Mouse (Mus musculus) neural tube, embryonic 12.5 days (tissue): Measurements from ENCODE around the gene Ganab. TPM values are rescaled to one million over a fixed set of nuclear protein-coding genes. Genes with fewer than 3 reads are reported as not detected.

Experiments used
- ATAC-seq: fragments of 200-750 bp; cut with Nextera tagmentation; 2 replicates; pipeline ENCODE4 v1.8.0; 2017; ENCODE audit warnings: low read depth, mild to moderate bottlenecking, moderate TSS enrichment, moderate library complexity; ENCODE audit not compliant: low FRiP score
- H3K27ac ChIP-seq: fragments of 300-500 bp; sonication (generic); 2 replicates; pipeline ENCODE4 v1.5.1; 2016
- H3K27me3 ChIP-seq: fragments of 300-500 bp; sonication (generic); replicated peaks from 2 replicates; pipeline ENCODE4 v1.6.1; 2016; ENCODE audit warnings: mild to moderate bottlenecking
- H3K36me3 ChIP-seq: fragments of 300-500 bp; sonication (generic); 2 replicates; pipeline ENCODE4 v1.6.1; 2016; ENCODE audit warnings: mild to moderate bottlenecking
- H3K4me1 ChIP-seq: fragments of 300-500 bp; sonication (generic); 2 replicates; pipeline ENCODE4 v1.6.1; 2016
- H3K4me2 ChIP-seq: fragments of 300-500 bp; sonication (generic); replicated peaks from 2 replicates; pipeline ENCODE4 v1.6.1; 2016; ENCODE audit warnings: mild to moderate bottlenecking
- H3K4me3 ChIP-seq: fragments of 300-500 bp; sonication (generic); 2 replicates; pipeline ENCODE4 v1.5.1; 2016
- H3K9ac ChIP-seq: fragments of 300-500 bp; sonication (generic); 2 replicates; pipeline ENCODE4 v1.6.1; 2016; ENCODE audit warnings: mild to moderate bottlenecking
- H3K9me3 ChIP-seq: fragments of 300-500 bp; sonication (generic); 2 replicates; pipeline ENCODE4 v1.6.1; 2016; ENCODE audit warnings: mild to moderate bottlenecking
- WGBS: fragments of 180-500 bp; shearing (Covaris S2); methylation state at CpG from one replicate; pipeline ENCODE4 v1.1.7; 2016; 5-methylcytosine and 5-hydroxymethylcytosine counted together
- polyA plus RNA-seq: library from polyadenylated mRNA; unstranded; fragments of >200 nt; fragmentation: Nextera tagmentation; extraction: Ambion mirVana; gene quantifications from 2 replicates; pipeline ENCODE4 v1.2.1, GENCODE M21; 2016

The Ganab gene
- polyA plus RNA-seq, 1 experiment from 2014 or later = 119 TPM

GRCm38 (mm10) chr19:8871267-8872186 lies 26.3 kb upstream of the Ganab start, which contains the start of gene Ubxn1:
Gene Ubxn1 (plus strand): TSS chr19:8871496.
- under 1% methylated on average over 59 of the region's 59 CpGs for WGBS

DNA sequence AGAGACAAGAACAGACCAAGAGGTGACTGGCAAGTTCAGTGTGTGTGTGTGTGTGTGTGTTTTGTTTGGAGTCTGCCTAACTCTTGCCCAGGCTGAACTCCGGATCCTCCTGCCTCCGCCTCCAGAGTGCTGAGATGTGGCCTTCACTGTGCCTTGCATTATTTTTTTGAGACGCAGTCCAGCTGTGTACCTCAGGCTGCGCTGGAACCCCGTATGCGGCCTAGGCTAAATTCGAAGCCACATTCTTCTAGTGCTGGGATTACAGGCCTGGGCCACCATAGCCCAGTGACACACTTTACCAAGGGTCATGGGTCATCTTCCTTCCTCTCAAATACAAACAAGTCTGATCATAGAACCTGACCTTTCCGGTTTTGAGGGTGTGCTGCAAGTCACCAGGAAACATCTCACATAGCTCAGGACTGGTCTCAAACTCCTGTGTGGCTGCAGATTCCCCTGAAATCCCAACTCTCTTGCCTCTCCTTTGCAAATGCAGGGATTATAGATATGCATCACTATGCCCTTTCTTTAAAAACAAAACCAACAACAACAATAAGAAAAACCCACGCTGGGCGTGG lies 25.5 kb upstream of the Ganab start:
- Histone ChIP-seq H3K27me3 (no peaks in the 10 kb centered on the region), H3K27ac (0 out of 2 replicates have a peak overlapping the region, but pooled peaks have one; percentile 33), H3K9me3 (no peaks in the 10 kb centered on the region), H3K36me3 (peaks cover 39% of the 10 kb centered on the region), H3K4me1 (peaks cover 9% of the 10 kb centered on the region), H3K9ac (peak overlapping the region; percentile 96), H3K4me3 (peak overlapping the region; percentile 79), H3K4me2 (peak overlapping the region; percentile 92)
- no peak for ATAC-seq
- WGBS = 81% methylated on average over 10 of the region's 10 CpGs

More at GRCm38 (mm10) chr19:8871267-8872186, 26.3 kb upstream of the Ganab start, which contains the start of gene Ubxn1:
- no peaks in the 10 kb centered on the region for H3K27me3 ChIP-seq
- peak within 1 kb of the TSS; percentile 33; the same call in 1 of the 2 replicates for H3K27ac ChIP-seq
- peak within 1 kb of the TSS; percentile 79 for H3K4me3 ChIP-seq
- H3K36me3 ChIP-seq = peaks cover 33% of the 10 kb centered on the region
- peak; percentile 97 for ATAC-seq
- H3K4me1 ChIP-seq = peaks cover 9% of the 10 kb centered on the region
- H3K9me3 ChIP-seq = no peaks in the 10 kb centered on the region
- H3K9ac ChIP-seq = peak within 1 kb of the TSS; percentile 96
- peak within 1 kb of the TSS; percentile 92 for H3K4me2 ChIP-seq

DNA sequence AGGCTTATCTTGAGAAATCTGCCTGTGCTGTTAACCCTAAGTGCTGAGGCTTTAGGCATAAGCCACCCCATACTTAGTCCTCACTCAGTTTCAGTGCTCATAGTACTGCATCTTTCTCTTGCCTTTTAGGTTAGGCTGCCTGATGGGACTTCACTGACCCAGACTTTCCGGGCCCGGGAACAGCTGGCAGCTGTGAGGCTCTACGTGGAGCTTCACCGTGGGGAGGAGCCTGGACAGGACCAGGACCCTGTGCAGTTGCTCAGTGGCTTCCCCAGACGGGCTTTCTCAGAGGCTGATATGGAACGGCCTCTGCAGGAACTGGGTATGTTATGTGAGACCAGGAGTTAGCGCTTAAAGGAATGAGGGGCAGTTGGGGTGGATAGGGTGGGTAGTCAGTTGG lies 22.8 kb upstream of the Ganab start:
- WGBS = 94% methylated on average over 7 of the region's 7 CpGs
- no peak overlapping the region for H3K4me3 ChIP-seq
- no peaks in the 10 kb centered on the region for H3K27me3 ChIP-seq
- no peak overlapping the region for H3K27ac ChIP-seq
- H3K9ac ChIP-seq = no peak overlapping the region
- H3K36me3 ChIP-seq = peaks cover 39% of the 10 kb centered on the region
- peaks cover 15% of the 10 kb centered on the region for H3K4me1 ChIP-seq
- ATAC-seq = no peak
- H3K4me2 ChIP-seq = no peak overlapping the region
- H3K9me3 ChIP-seq = no peaks in the 10 kb centered on the region

GRCm38 (mm10) chr19:8880311-8881033 lies 17.4 kb upstream of the Ganab start, which contains the start of gene Uqcc3:
Gene Uqcc3 (minus strand): TSS chr19:8880923.
- Histone ChIP-seq H3K9me3 (no peaks in the 10 kb centered on the region), H3K27me3 (no peaks in the 10 kb centered on the region), H3K9ac (peak within 1 kb of the TSS; percentile 86), H3K27ac (peak within 1 kb of the TSS; percentile 23; the same call in 1 of the 2 replicates), H3K36me3 (peaks cover 16% of the 10 kb centered on the region), H3K4me1 (0 out of 2 replicates have a peak, but pooled peaks cover 9% of the 10 kb centered on the region), H3K4me3 (peak within 1 kb of the TSS; percentile 64), H3K4me2 (peak within 1 kb of the TSS; percentile 77)
- under 1% methylated on average over 42 of the region's 42 CpGs for WGBS
- peak; percentile 98 for ATAC-seq

DNA sequence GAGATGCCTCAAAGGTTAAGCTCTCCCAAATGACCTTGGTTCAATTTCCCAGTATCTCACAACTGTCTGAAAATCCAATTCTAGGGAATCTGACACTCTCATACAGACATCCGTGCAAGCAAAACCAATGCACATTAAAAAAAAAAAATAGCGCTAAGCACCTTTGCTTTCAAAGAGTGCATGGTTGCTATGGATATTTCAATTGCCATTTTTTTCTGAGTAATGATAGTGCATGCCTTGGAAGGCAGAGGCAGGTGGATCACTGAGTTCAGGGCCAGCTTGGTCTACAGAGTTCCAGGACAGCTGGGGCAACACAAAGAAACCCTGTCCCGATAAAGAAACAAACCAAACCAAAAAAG lies 16.9 kb upstream of the Ganab start:
- no peak; the same call in 1 of the 2 replicates for ATAC-seq
- no peak overlapping the region; the same call in 1 of the 2 replicates for H3K27ac ChIP-seq

GRCm38 (mm10) chr19:8883616-8884015 lies 14.3 kb upstream of the Ganab start, which contains the start of the genes Lbhd1 and Gm49403:
Gene Lbhd1 (plus strand): TSS chr19:8883732.
Gene Gm49403 (plus strand): TSS chr19:8883930.
- no peaks in the 10 kb centered on the region for H3K36me3 ChIP-seq
- H3K4me1 ChIP-seq = peaks cover 17% of the 10 kb centered on the region
- H3K9me3 ChIP-seq = no peaks in the 10 kb centered on the region
- WGBS = 73% methylated on average over 3 of the region's 3 CpGs
- no peak for ATAC-seq
- no peak within 1 kb of the TSS for H3K9ac ChIP-seq
- H3K27ac ChIP-seq = no peak within 1 kb of the TSS
- no peak within 1 kb of the TSS for H3K4me2 ChIP-seq
- no peaks in the 10 kb centered on the region for H3K27me3 ChIP-seq
- H3K4me3 ChIP-seq = no peak within 1 kb of the TSS

More for the DNA sequence above, 16.9 kb upstream of the Ganab start:
- Histone ChIP-seq H3K4me2 (peak overlapping the region; percentile 77), H3K4me3 (peak overlapping the region; percentile 64), H3K36me3 (peaks cover 10% of the 10 kb centered on the region), H3K9ac (no peak overlapping the region), H3K27me3 (no peaks in the 10 kb centered on the region), H3K9me3 (no peaks in the 10 kb centered on the region), H3K4me1 (0 out of 2 replicates have a peak, but pooled peaks cover 9% of the 10 kb centered on the region)
- 29% methylated on average over 3 of the region's 3 CpGs for WGBS

DNA sequence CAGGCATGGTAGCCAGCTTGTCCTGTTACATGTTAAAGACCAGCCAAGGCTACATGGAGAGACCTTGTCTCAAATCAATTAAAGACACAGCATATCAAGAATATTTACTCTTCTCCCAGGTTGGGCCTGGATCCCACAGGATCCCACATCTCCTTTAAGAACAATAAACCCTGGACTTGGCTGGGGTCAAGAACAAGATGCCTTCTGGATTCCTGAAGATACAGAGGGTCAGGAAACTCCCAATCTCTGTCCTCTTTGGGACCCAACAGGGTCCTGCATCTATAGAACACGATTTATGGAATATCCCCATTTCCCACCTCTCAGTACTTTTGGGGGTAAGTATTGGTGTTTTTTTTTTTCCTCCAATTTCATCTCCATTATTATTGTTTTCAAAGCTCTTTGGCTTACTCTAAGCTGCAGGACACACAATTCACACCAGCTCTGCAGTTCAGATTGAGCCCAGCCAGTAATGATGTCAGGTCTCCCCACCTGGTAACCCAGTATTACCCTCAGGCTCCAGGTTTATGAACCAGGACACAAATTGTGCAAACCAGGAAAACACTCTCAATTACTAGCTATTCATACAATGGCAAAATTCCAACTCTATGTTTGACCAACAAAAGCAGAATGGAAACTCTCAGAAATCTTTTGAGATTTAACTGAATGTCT lies 10.8 kb upstream of the Ganab start:
- WGBS = 54% methylated on average over 1 of the region's 1 CpGs
- no peak for ATAC-seq
- no peaks in the 10 kb centered on the region for H3K9me3 ChIP-seq
- H3K36me3 ChIP-seq = peaks cover 11% of the 10 kb centered on the region
- H3K4me2 ChIP-seq = peak overlapping the region; percentile 79
- no peaks in the 10 kb centered on the region for H3K27me3 ChIP-seq
- H3K4me3 ChIP-seq = no peak overlapping the region
- peaks cover 12% of the 10 kb centered on the region for H3K4me1 ChIP-seq
- H3K27ac ChIP-seq = no peak overlapping the region
- no peak overlapping the region for H3K9ac ChIP-seq

GRCm38 (mm10) chr19:8887585-8888463 lies 10.0 kb upstream of the Ganab start:
- Histone ChIP-seq H3K27ac (peak overlapping the region; percentile 12; the same call in 1 of the 2 replicates), H3K9me3 (no peaks in the 10 kb centered on the region), H3K27me3 (no peaks in the 10 kb centered on the region), H3K36me3 (peaks cover 11% of the 10 kb centered on the region), H3K9ac (peak overlapping the region; percentile 75), H3K4me3 (peak overlapping the region; percentile 57), H3K4me1 (peaks cover 12% of the 10 kb centered on the region), H3K4me2 (peak overlapping the region; percentile 79)
- no peak; the same call in 1 of the 2 replicates for ATAC-seq
- WGBS = 13% methylated on average over 19 of the region's 19 CpGs

- Histone ChIP-seq H3K4me1 (peaks cover 15% of the 10 kb centered on the region), H3K9ac (peak within 1 kb of the TSS; percentile 75), H3K36me3 (peaks cover 11% of the 10 kb centered on the region), H3K27ac (peak within 1 kb of the TSS; percentile 67), H3K27me3 (no peaks in the 10 kb centered on the region), H3K4me2 (peak within 1 kb of the TSS; percentile 79), H3K4me3 (peak within 1 kb of the TSS; percentile 57), H3K9me3 (no peaks in the 10 kb centered on the region)
- WGBS = under 1% methylated on average over 58 of the region's 58 CpGs
- ATAC-seq = peak; percentile 95
These were observed 9.1 kb upstream of the Ganab start, which contains the start of the genes 1810009A15Rik and Gm49416 for GRCm38 (mm10) chr19:8888511-8889385. Gene 1810009A15Rik (plus strand): TSS chr19:8888853. Gene Gm49416 (plus strand): TSS chr19:8888926.
